In the genomic region with DNA sequence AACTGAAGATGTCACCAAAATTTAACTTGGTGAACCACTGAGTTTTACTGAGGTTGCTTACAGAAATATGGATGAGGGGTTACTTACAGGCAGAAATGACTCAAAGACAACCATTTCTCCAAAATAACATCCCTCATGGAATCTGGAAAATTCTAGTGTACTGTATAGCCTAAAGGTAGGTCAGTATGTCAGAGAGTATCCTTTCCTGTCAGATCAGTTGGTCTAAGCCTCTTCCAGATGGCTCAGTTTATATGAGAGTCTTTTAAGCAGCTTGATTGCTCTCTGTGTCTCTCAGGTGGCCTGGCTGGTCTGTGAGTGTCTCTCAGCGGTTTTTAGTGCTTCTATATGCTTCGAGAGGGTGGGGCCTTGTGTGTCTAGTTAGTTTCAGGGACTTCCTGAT, we compare ENCODE assay signal across 34 mouse cellular contexts. TPM values are rescaled to one million over a fixed set of nuclear protein-coding genes. Genes with fewer than 3 reads are reported as not detected.
DNase-seq lines count a peak whose midpoint lies in the region; ATAC-seq lines count a peak whose summit lies in the region.
"Had no signal": no experiment of that assay in that cellular context is flagged by ENCODE, and none has a peak within 500 bp of the region (broad histone marks: within the 10 kb centered on the region; RNA-seq: fewer than 3 reads in every experiment).

No protein-coding gene starts in this region.

- H3K9me3 ChIP-seq in forebrain, embryonic 12.5 days, result 0 out of 2 replicates have a peak, but pooled peaks cover 6% of the 10 kb centered on the region
- H3K9me3 ChIP-seq in forebrain, embryonic 10.5 days, result peaks cover 16% of the 10 kb centered on the region; the same call in 1 of the 2 replicates
- H3K9me3 ChIP-seq in hindbrain, embryonic 14.5 days (ENCODE audit: control insufficient read depth, low read length), result peaks cover 21% of the 10 kb centered on the region
- H3K9me3 ChIP-seq in hindbrain, embryonic 16.5 days (ENCODE audit: control insufficient read depth, low read length), result 0 out of 2 replicates have a peak, but pooled peaks cover 2% of the 10 kb centered on the region
- H3K9me3 ChIP-seq in midbrain, embryonic 13.5 days, result peaks cover 7% of the 10 kb centered on the region; the same call in 1 of the 2 replicates
- peaks cover 6% of the 10 kb centered on the region for H3K9me3 ChIP-seq in midbrain, embryonic 10.5 days (replicated peaks)
- H3K9me3 ChIP-seq: embryonic facial prominence, embryonic 12.5 days had no signal

- H3K4me3 ChIP-seq in forebrain, embryonic 12.5 days (replicated peaks), result no peak overlapping the region
- H3K4me3 ChIP-seq in forebrain, embryonic 10.5 days, result no peak overlapping the region
- no peak overlapping the region for H3K4me3 ChIP-seq in hindbrain, embryonic 14.5 days (replicated peaks; ENCODE audit: low read length)
- no peak overlapping the region for H3K4me3 ChIP-seq in hindbrain, embryonic 16.5 days (ENCODE audit: low read length)
- H3K4me3 ChIP-seq in midbrain, embryonic 13.5 days (replicated peaks), result no peak overlapping the region
- no peak overlapping the region for H3K4me3 ChIP-seq in midbrain, embryonic 10.5 days
- H3K4me3 ChIP-seq: embryonic facial prominence, embryonic 12.5 days; erythroblast, embryonic 14.5 days; gastrocnemius, adult 2 months; myocyte; neural tube, embryonic 12.5 days had no signal

- peak; percentile 44; the same call in 1 of the 2 replicates for ATAC-seq in forebrain, embryonic 12.5 days (ENCODE audit: low FRiP score)
- ATAC-seq in hindbrain, embryonic 14.5 days (ENCODE audit: low FRiP score), result peak; percentile 68; the same call in 1 of the 2 replicates
- no peak for ATAC-seq in hindbrain, embryonic 16.5 days
- ATAC-seq in midbrain, embryonic 13.5 days, result peak; percentile 59
- ATAC-seq: forebrain, embryonic 14.5 days; Patski had no signal

- no peaks in the 10 kb centered on the region for H3K4me1 ChIP-seq in forebrain, embryonic 12.5 days
- H3K4me1 ChIP-seq in forebrain, embryonic 10.5 days, result no peaks in the 10 kb centered on the region
- H3K4me1 ChIP-seq in hindbrain, embryonic 14.5 days (replicated peaks; ENCODE audit: control insufficient read depth, insufficient read depth, low read length), result no peaks in the 10 kb centered on the region
- H3K4me1 ChIP-seq in hindbrain, embryonic 16.5 days (ENCODE audit: control insufficient read depth, insufficient read depth, low read depth, low read length), result no peaks in the 10 kb centered on the region
- H3K4me1 ChIP-seq in midbrain, embryonic 13.5 days (replicated peaks), result no peaks in the 10 kb centered on the region
- H3K4me1 ChIP-seq in midbrain, embryonic 10.5 days, result no peaks in the 10 kb centered on the region
- H3K4me1 ChIP-seq: embryonic facial prominence, embryonic 12.5 days; neural tube, embryonic 12.5 days had no signal

- H3K4me2 ChIP-seq in forebrain, embryonic 12.5 days, result no peak overlapping the region
- no peak overlapping the region for H3K4me2 ChIP-seq in hindbrain, embryonic 14.5 days (replicated peaks)
- H3K4me2 ChIP-seq in hindbrain, embryonic 16.5 days (ENCODE audit: low read length), result no peak overlapping the region
- no peak overlapping the region for H3K4me2 ChIP-seq in midbrain, embryonic 13.5 days (replicated peaks)
- H3K4me2 ChIP-seq: embryonic facial prominence, embryonic 12.5 days; midbrain, embryonic 11.5 days; neural tube, embryonic 12.5 days had no signal

- H3K36me3 ChIP-seq in forebrain, embryonic 12.5 days (replicated peaks), result no peaks in the 10 kb centered on the region
- no peaks in the 10 kb centered on the region for H3K36me3 ChIP-seq in forebrain, embryonic 10.5 days (replicated peaks)
- H3K36me3 ChIP-seq in hindbrain, embryonic 14.5 days (replicated peaks; ENCODE audit: control insufficient read depth, insufficient read depth), result no peaks in the 10 kb centered on the region
- H3K36me3 ChIP-seq in hindbrain, embryonic 16.5 days (ENCODE audit: control insufficient read depth, insufficient read depth, low read length), result no peaks in the 10 kb centered on the region
- H3K36me3 ChIP-seq in midbrain, embryonic 13.5 days, result no peaks in the 10 kb centered on the region
- no peaks in the 10 kb centered on the region for H3K36me3 ChIP-seq in midbrain, embryonic 10.5 days
- H3K36me3 ChIP-seq: embryonic facial prominence, embryonic 12.5 days; neural tube, embryonic 12.5 days had no signal

- H3K9ac ChIP-seq in forebrain, embryonic 12.5 days, result no peak overlapping the region
- no peak overlapping the region for H3K9ac ChIP-seq in hindbrain, embryonic 14.5 days
- no peak overlapping the region for H3K9ac ChIP-seq in hindbrain, embryonic 16.5 days (ENCODE audit: low read depth, low read length)
- no peak overlapping the region for H3K9ac ChIP-seq in midbrain, embryonic 13.5 days (replicated peaks)
- H3K9ac ChIP-seq: embryonic facial prominence, embryonic 12.5 days; liver, embryonic 14.5 days; neural tube, embryonic 12.5 days had no signal

- H3K27me3 ChIP-seq in forebrain, embryonic 12.5 days, result no peaks in the 10 kb centered on the region
- H3K27me3 ChIP-seq in forebrain, embryonic 10.5 days (ENCODE audit: poor library complexity, severe bottlenecking), result no peaks in the 10 kb centered on the region
- H3K27me3 ChIP-seq in hindbrain, embryonic 14.5 days (ENCODE audit: control insufficient read depth, insufficient read depth, low read length), result no peaks in the 10 kb centered on the region
- no peaks in the 10 kb centered on the region for H3K27me3 ChIP-seq in hindbrain, embryonic 16.5 days (replicated peaks; ENCODE audit: control insufficient read depth, insufficient read depth, low read length)
- no peaks in the 10 kb centered on the region for H3K27me3 ChIP-seq in midbrain, embryonic 13.5 days
- no peaks in the 10 kb centered on the region for H3K27me3 ChIP-seq in midbrain, embryonic 10.5 days (ENCODE audit: low read depth, poor library complexity, severe bottlenecking)
- H3K27me3 ChIP-seq: embryonic facial prominence, embryonic 12.5 days; neural tube, embryonic 12.5 days; Patski had no signal

- no peak overlapping the region for H3K27ac ChIP-seq in forebrain, embryonic 12.5 days
- H3K27ac ChIP-seq in forebrain, embryonic 10.5 days, result no peak overlapping the region
- H3K27ac ChIP-seq in hindbrain, embryonic 14.5 days, result no peak overlapping the region
- H3K27ac ChIP-seq in hindbrain, embryonic 16.5 days (ENCODE audit: low read depth, low read length), result no peak overlapping the region
- H3K27ac ChIP-seq in midbrain, embryonic 13.5 days, result no peak overlapping the region
- H3K27ac ChIP-seq in midbrain, embryonic 10.5 days (replicated peaks), result no peak overlapping the region
- H3K27ac ChIP-seq: embryonic facial prominence, embryonic 12.5 days; gastrocnemius, adult 2 months; kidney, postnatal 0 days; liver, embryonic 14.5 days; neural tube, embryonic 12.5 days had no signal

- no peak for DNase-seq in forebrain, embryonic 10.5 days (ENCODE audit: extremely low spot score, low spot score)
- no peak for DNase-seq in hindbrain, embryonic 14.5 days (ENCODE audit: low spot score)
- DNase-seq in midbrain, embryonic 10.5 days (ENCODE audit: low spot score), result no peak
- no peak for DNase-seq in frontal cortex, postnatal 25 days (ENCODE audit: low spot score in 2 of 2)
- DNase-seq: adrenal gland, postnatal 14 days; cerebellum, adult 11 months; cerebellum, adult 9-10 months; cerebellum, postnatal 36 days; gastrocnemius, adult 2 months; gastrocnemius, postnatal 36 days; heart, adult 18-20 months; kidney, adult 11 months; kidney, postnatal 4 days; layer of hippocampus, postnatal 36 days; left cerebral cortex, postnatal 4 days; liver; lung, adult 2 months; lung, postnatal 14 days; right cerebral cortex, adult 18-20 months; spleen, adult 18-20 months; thymus, adult 2 months; thymus, postnatal 36 days had no signal

- WGBS in forebrain, embryonic 12.5 days, result 77% methylated on average over 2 of the region's 2 CpGs
- WGBS in forebrain, embryonic 10.5 days, result 80% methylated on average over 2 of the region's 2 CpGs
- WGBS in hindbrain, embryonic 14.5 days, result 91% methylated on average over 2 of the region's 2 CpGs
- WGBS in hindbrain, embryonic 16.5 days, result 86% methylated on average over 2 of the region's 2 CpGs
- WGBS in midbrain, embryonic 13.5 days, result 67% methylated on average over 2 of the region's 2 CpGs
- WGBS in midbrain, embryonic 10.5 days, result 72% methylated on average over 2 of the region's 2 CpGs

RNA-seq across cellular contexts. Expression of gene Abcg2, which starts 24.1 kb away (rescaled TPM):
- 29.5 and 34.3 TPM in 2 replicates for polyA plus RNA-seq in forebrain, embryonic 12.5 days (2016; fragmentation: Nextera tagmentation; extraction: Ambion mirVana)
- polyA plus RNA-seq in forebrain, embryonic 10.5 days (2016; fragmentation: Nextera tagmentation; extraction: Ambion mirVana), result 51.1 and 53.7 TPM in 2 replicates
- 38.9 and 40.9 TPM in 2 replicates for polyA plus RNA-seq in hindbrain, embryonic 14.5 days (2014; fragmentation: Nextera tagmentation; extraction: Ambion mirVana)
- polyA plus RNA-seq in hindbrain, embryonic 16.5 days (2015; fragmentation: Nextera tagmentation; extraction: Ambion mirVana), result 35.6 and 41.6 TPM in 2 replicates
- 33.0 and 39.1 TPM in 2 replicates for polyA plus RNA-seq in midbrain, embryonic 13.5 days (2015; fragmentation: Nextera tagmentation; extraction: Ambion mirVana)
- polyA plus RNA-seq in midbrain, embryonic 10.5 days (2016; fragmentation: Nextera tagmentation; extraction: Ambion mirVana), result 52.1 and 54.0 TPM in 2 replicates
